Mouse (Mus musculus): ENCODE measurements around the gene Zzef1.

The Zzef1 gene

GRCm38 (mm10) chr11:72807992-72808391, 12.0 kb downstream of the Zzef1 start:
- DNase-seq: no peak

- DNase-seq: no peak
These were observed 17.7 kb downstream of the Zzef1 start for GRCm38 (mm10) chr11:72813687-72814086.

- no peak for DNase-seq
These were observed 18.2 kb downstream of the Zzef1 start for GRCm38 (mm10) chr11:72814188-72814587.

GRCm38 (mm10) chr11:72816859-72817258, 20.8 kb downstream of the Zzef1 start:
- no peak for DNase-seq

- no peak for DNase-seq
These were observed 22.0 kb downstream of the Zzef1 start for GRCm38 (mm10) chr11:72818067-72818466.

GRCm38 (mm10) chr11:72821041-72821440, 25.0 kb downstream of the Zzef1 start:
- DNase-seq: no peak

GRCm38 (mm10) chr11:72829869-72830268, 33.8 kb downstream of the Zzef1 start:
- peak; percentile 25 for DNase-seq

- DNase-seq: no peak
These were observed 46.7 kb downstream of the Zzef1 start for GRCm38 (mm10) chr11:72842731-72843130.

GRCm38 (mm10) chr11:72843576-72843975, 47.5 kb downstream of the Zzef1 start:
- DNase-seq: peak; percentile 4

GRCm38 (mm10) chr11:72845526-72845925, 49.5 kb downstream of the Zzef1 start:
- DNase-seq: no peak

- no peak for DNase-seq
These were observed 50.7 kb downstream of the Zzef1 start for GRCm38 (mm10) chr11:72846685-72847084.

- no peak for DNase-seq
These were observed 52.0 kb downstream of the Zzef1 start for GRCm38 (mm10) chr11:72847831-72848628.

- no peak for DNase-seq
These were observed 54.5 kb downstream of the Zzef1 start for GRCm38 (mm10) chr11:72850419-72851131.

- DNase-seq: no peak
These were observed 55.2 kb downstream of the Zzef1 start for GRCm38 (mm10) chr11:72851214-72851613.

GRCm38 (mm10) chr11:72852122-72852521, 56.1 kb downstream of the Zzef1 start:
- no peak for DNase-seq

GRCm38 (mm10) chr11:72853086-72853485, 57.1 kb downstream of the Zzef1 start:
- DNase-seq: no peak

GRCm38 (mm10) chr11:72854251-72854650, 58.2 kb downstream of the Zzef1 start:
- no peak for DNase-seq

- no peak for DNase-seq
These were observed 60.7 kb downstream of the Zzef1 start for GRCm38 (mm10) chr11:72856764-72857163.

GRCm38 (mm10) chr11:72861236-72861635, 65.2 kb downstream of the Zzef1 start:
- DNase-seq: no peak

GRCm38 (mm10) chr11:72866446-72866845, 70.4 kb downstream of the Zzef1 start:
- no peak for DNase-seq

- DNase-seq: no peak
These were observed 76.0 kb downstream of the Zzef1 start for GRCm38 (mm10) chr11:72872061-72872460.

GRCm38 (mm10) chr11:72892623-72893022, 96.6 kb downstream of the Zzef1 start:
- no peak for DNase-seq

GRCm38 (mm10) chr11:72908391-72908790, 112.4 kb downstream of the Zzef1 start:
- no peak for DNase-seq

GRCm38 (mm10) chr11:72917299-72917996, 121.4 kb downstream of the Zzef1 start:
- peak; percentile 52 for DNase-seq
